Mouse (Mus musculus) gonadal fat pad, adult 2 months (tissue): ENCODE measurements around the gene Slc12a8. TPM values are rescaled to one million over a fixed set of nuclear protein-coding genes. Genes with fewer than 3 reads are reported as not detected.

Source experiments
- DNase-seq: peaks from one replicate; pipeline ENCODE4 v3.0.0-alpha.2; 2012; ENCODE audit warnings: low read depth
- polyA plus RNA-seq: library from polyadenylated mRNA; depleted of rRNA; stranded (reverse); fragments of >200 nt; gene quantifications from 2 replicates; pipeline ENCODE4 v1.2.3, GENCODE M21; 2012; rRNA removed

The Slc12a8 gene
- polyA plus RNA-seq, 1 experiment, result 1.0 TPM

- no peak for DNase-seq
These were observed 181.2 kb downstream of the Slc12a8 start for GRCm38 (mm10) chr16:33698277-33698790.

DNA sequence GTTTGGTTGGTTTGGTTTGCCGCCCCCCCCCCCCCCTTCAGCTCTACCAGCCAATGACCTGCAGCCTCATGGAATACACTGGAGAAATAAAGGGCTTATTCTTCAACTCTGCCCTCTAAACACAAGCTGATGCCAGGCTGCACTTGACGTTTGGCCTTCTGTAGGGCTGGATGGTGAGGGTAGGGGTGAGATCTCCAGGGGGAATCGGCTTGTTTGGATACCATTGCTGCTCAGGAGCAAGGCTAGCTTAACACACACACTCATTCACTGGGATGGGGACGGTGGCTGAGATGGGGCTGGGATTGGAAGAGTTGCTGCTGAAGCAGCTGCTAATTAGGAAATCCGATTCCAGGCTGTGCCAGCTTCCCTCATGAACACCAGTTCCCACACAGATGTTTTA, 183.5 kb downstream of the Slc12a8 start:
- DNase-seq, result no peak

- DNase-seq, result no peak
These were observed 184.7 kb downstream of the Slc12a8 start for GRCm38 (mm10) chr16:33701872-33702271.

- no peak for DNase-seq
These were observed 187.2 kb downstream of the Slc12a8 start for GRCm38 (mm10) chr16:33704289-33704688.

DNA sequence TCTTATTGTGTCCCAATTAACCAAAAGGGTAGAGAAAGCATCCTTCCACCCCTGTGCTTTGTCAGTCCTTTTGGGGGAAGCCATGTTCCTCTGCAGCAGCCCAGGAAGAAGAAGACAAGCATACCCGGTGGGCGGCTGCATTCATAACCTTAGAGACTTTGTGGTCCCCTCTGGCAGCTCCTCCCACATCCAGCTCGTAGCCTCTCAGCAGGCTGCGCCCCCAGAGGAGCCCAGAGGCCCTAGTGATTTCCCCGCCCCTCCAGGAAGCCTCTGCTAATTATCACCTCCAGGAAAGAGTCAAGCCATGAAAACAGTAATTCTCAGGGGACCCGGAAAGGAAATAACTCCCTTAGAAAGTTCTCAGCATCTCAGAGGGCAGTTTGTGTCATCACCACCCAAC, 188.1 kb downstream of the Slc12a8 start:
- DNase-seq, result no peak

GRCm38 (mm10) chr16:33706111-33706890, 189.2 kb downstream of the Slc12a8 start:
- no peak for DNase-seq

DNA sequence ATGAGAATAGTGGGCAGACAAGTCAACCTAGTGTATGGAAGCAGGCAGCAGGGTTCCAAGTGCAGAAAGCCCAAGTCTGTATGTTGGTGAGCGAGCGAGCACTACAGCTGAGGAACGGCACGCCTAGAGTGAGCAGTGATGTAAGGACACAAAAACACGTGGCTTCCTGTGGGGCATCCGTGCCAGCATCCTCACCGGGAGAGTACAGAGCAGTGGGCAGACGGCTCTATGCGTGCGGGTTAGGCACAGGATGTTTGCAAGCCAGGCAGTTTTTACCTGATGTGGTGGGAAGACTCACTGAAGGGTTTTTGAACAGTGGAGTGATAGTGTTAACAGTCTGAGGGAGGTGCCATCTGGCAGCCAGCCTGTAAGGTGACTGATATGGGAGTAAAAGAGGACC, 190.9 kb downstream of the Slc12a8 start:
- no peak for DNase-seq

GRCm38 (mm10) chr16:33708585-33709397, 191.7 kb downstream of the Slc12a8 start:
- no peak for DNase-seq

Other genes starting within 250 kb of the Slc12a8 start
- gene Zfp148, start 136.5 kb upstream of the Slc12a8 start, polyA plus RNA-seq, result 11.9 and 14.6 TPM in 2 replicates
- gene Heg1, start 167.0 kb downstream of the Slc12a8 start, polyA plus RNA-seq, result 61.0 and 64.6 TPM in 2 replicates